Mouse (Mus musculus) bone marrow macrophage, adult 2 months (primary cell): Measurements from ENCODE around the gene Kcnk1.

ENCODE experiments used
- CTCF ChIP-seq: IDR thresholded peaks from 2 replicates; pipeline ENCODE4 v1.5.1; 2012; ENCODE audit warnings: low read depth, mild to moderate bottlenecking, low read length, moderate library complexity
- POLR2A ChIP-seq: IDR thresholded peaks from 2 replicates; pipeline ENCODE4 v1.6.1; 2012; ENCODE audit warnings: mild to moderate bottlenecking, low read depth, low read length, borderline replicate concordance

DNA sequence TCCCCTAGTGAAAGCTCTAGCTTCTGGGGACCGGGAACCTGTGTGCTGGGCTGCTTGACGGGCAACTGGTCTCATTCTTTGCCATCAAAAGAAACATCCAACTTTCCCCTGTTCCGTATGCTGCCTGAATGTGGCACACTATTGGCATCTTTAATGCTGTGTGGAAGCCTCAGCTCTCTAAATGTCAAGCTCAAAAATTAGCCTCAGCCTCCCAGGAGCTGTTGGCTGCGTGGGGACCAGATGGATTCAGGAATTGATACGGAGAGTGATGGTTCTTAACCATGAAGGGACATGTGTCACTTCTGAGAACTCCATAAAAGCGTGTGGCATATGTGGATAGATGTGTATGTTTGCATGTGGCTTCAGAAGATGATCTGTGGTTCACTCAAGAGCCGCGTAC lies 27.0 kb downstream of the Kcnk1 start:
- TF ChIP-seq CTCF (no peak), POLR2A (no peak)
